ENCODE assay signal across 19 mouse cellular contexts in genomic region chr2:19316056-19316455, GRCm38 (mm10). TPM values are rescaled to one million over a fixed set of nuclear protein-coding genes. Genes with fewer than 3 reads are reported as not detected.
DNase-seq lines count a peak whose midpoint lies in the region; ATAC-seq and TF ChIP-seq lines count a peak whose summit lies in the region.
"Had no signal": no experiment of that assay in that cellular context is flagged by ENCODE, and none has a peak within 500 bp of the region (broad histone marks: within the 10 kb centered on the region; RNA-seq: fewer than 3 reads in every experiment).

No protein-coding gene starts in this region.

- H3K36me3 ChIP-seq in E14TG2a.4 (ENCODE audit: insufficient read depth, low read length) (no peaks in the 10 kb centered on the region), MEL (ENCODE audit: control insufficient read depth in 1 of 2, insufficient read depth in 2 of 2, low read length in 2 of 2) (peaks cover 0 to 11% of the 10 kb centered on the region in 2 experiments; a peak in 2 of 4 replicates)
- H3K36me3 ChIP-seq in hindbrain, embryonic 10.5 days, result no peaks in the 10 kb centered on the region
- H3K36me3 ChIP-seq in lung, postnatal 0 days (ENCODE audit: insufficient read depth, low read length), result no peaks in the 10 kb centered on the region
- H3K36me3 ChIP-seq: embryonic facial prominence, embryonic 10.5 days; forebrain, embryonic 12.5 days; neural tube, embryonic 12.5 days had no signal

- TF ChIP-seq CTCF in E14TG2a.4 (conservative IDR thresholded peaks at IDR 0.05; ENCODE audit: low read length) (no peak), MEL (IDR thresholded peaks at IDR 0.05 in 2 of 3, conservative IDR thresholded peaks at IDR 0.05 in 1 of 3; ENCODE audit: control insufficient read depth in 1 of 3, insufficient read depth in 1 of 3, low read depth in 2 of 3, low read length in 3 of 3, poor library complexity in 1 of 3, severe bottlenecking in 1 of 3) (no peak)
- no peak for TF ChIP-seq CTCF in lung, postnatal 0 days (IDR thresholded peaks at IDR 0.05)

- H3K79me2 ChIP-seq in MEL (ENCODE audit: control insufficient read depth, insufficient read depth, low read length, poor library complexity), result no peaks in the 10 kb centered on the region; the same call in 1 of the 2 replicates

- 42% methylated on average over 11 of the region's 11 CpGs for WGBS in hindbrain, embryonic 10.5 days
- 47% methylated on average over 11 of the region's 11 CpGs for WGBS in lung, postnatal 0 days

- H3K4me2 ChIP-seq in lung, postnatal 0 days (replicated peaks; ENCODE audit: low read depth, low read length), result no peak overlapping the region
- H3K4me2 ChIP-seq: forebrain, embryonic 12.5 days; neural tube, embryonic 12.5 days had no signal

- H3K27ac ChIP-seq in MEL (ENCODE audit: control insufficient read depth, low read depth, low read length), result peak overlapping the region; percentile 78
- no peak overlapping the region for H3K27ac ChIP-seq in hindbrain, embryonic 10.5 days
- H3K27ac ChIP-seq in lung, postnatal 0 days (ENCODE audit: low read length), result no peak overlapping the region
- H3K27ac ChIP-seq: embryonic facial prominence, embryonic 10.5 days; forebrain, embryonic 12.5 days; heart, adult 2 months; neural tube, embryonic 12.5 days had no signal

- peak overlapping the region; percentile 32; the same call in 1 of the 2 replicates for H3K4me3 ChIP-seq in E14TG2a.4 (replicated peaks; ENCODE audit: low read length)
- H3K4me3 ChIP-seq in MEL (ENCODE audit: control insufficient read depth in 1 of 2, insufficient read depth in 1 of 2, low read depth in 2 of 2, low read length in 2 of 2), result peak overlapping the region; percentile 51 to 78
- no peak overlapping the region for H3K4me3 ChIP-seq in hindbrain, embryonic 10.5 days
- H3K4me3 ChIP-seq in lung, postnatal 0 days (ENCODE audit: low read depth, low read length), result no peak overlapping the region
- H3K4me3 ChIP-seq: embryonic facial prominence, embryonic 10.5 days; forebrain, embryonic 12.5 days; heart, adult 2 months; neural tube, embryonic 12.5 days had no signal

- peaks cover 16% of the 10 kb centered on the region for H3K9me3 ChIP-seq in E14TG2a.4 (ENCODE audit: low read length)
- no peaks in the 10 kb centered on the region for H3K9me3 ChIP-seq in MEL (replicated peaks; ENCODE audit: insufficient read depth, low read length)
- H3K9me3 ChIP-seq in hindbrain, embryonic 10.5 days, result peaks cover 18% of the 10 kb centered on the region
- no peaks in the 10 kb centered on the region for H3K9me3 ChIP-seq in lung, postnatal 0 days (ENCODE audit: low read length)

- TF ChIP-seq RAD21 in MEL (IDR thresholded peaks at IDR 0.05; ENCODE audit: low read depth, low read length), result no peak

- H3K27me3 ChIP-seq in E14TG2a.4 (ENCODE audit: insufficient read depth, low read length) (peaks cover 17% of the 10 kb centered on the region), MEL (ENCODE audit: control insufficient read depth in 1 of 2, insufficient read depth in 2 of 2, low read length in 2 of 2) (no peaks in the 10 kb centered on the region)
- no peaks in the 10 kb centered on the region for H3K27me3 ChIP-seq in hindbrain, embryonic 10.5 days (ENCODE audit: insufficient read depth, poor library complexity, severe bottlenecking)
- H3K27me3 ChIP-seq in lung, postnatal 0 days (replicated peaks; ENCODE audit: insufficient read depth, low read length), result no peaks in the 10 kb centered on the region
- H3K27me3 ChIP-seq: forebrain, embryonic 12.5 days; neural tube, embryonic 12.5 days had no signal

- peak overlapping the region; percentile 69 for H3K9ac ChIP-seq in MEL (ENCODE audit: control insufficient read depth, low read depth, low read length, poor library complexity, severe bottlenecking)
- H3K9ac ChIP-seq in lung, postnatal 0 days (replicated peaks; ENCODE audit: low read depth), result no peak overlapping the region
- H3K9ac ChIP-seq: forebrain, embryonic 12.5 days; neural tube, embryonic 12.5 days had no signal

- peak; percentile 67 for ATAC-seq in megakaryocyte, adult 5-6 weeks (ENCODE audit: poor library complexity, severe bottlenecking)
- no peak for ATAC-seq in lung, postnatal 0 days

- TF ChIP-seq EP300 in MEL (IDR thresholded peaks at IDR 0.05; ENCODE audit: low read depth in 1 of 2, low read length in 2 of 2), result peak in 1 of 2 experiments; percentile 39; a peak in 1 of 4 replicates
- no peak for TF ChIP-seq EP300 in lung, postnatal 0 days (IDR thresholded peaks at IDR 0.05)

- peak; percentile 74 for DNase-seq in MEL (ENCODE audit: low read depth, low spot score)
- peak; percentile 64 for DNase-seq in thymus, postnatal 0 days (ENCODE audit: low spot score)
- no peak for DNase-seq in hindbrain, embryonic 10.5 days (ENCODE audit: low spot score)
- no peak for DNase-seq in kidney, postnatal 10 days
- no peak for DNase-seq in lung, postnatal 0 days (ENCODE audit: low spot score)
- DNase-seq in right cerebral cortex, postnatal 36 days (ENCODE audit: low spot score in 2 of 2), result no peak
- DNase-seq: cerebellum, adult 8-10 months; gastrocnemius, postnatal 10 days; heart, adult 2 months; kidney, adult 11 months; kidney, postnatal 14 days; left cerebral cortex, postnatal 4 days; liver; lung, adult 18-20 months had no signal

- H3K4me1 ChIP-seq in E14TG2a.4 (replicated peaks; ENCODE audit: low read depth, low read length) (no peaks in the 10 kb centered on the region), MEL (ENCODE audit: control insufficient read depth in 1 of 2, insufficient read depth in 2 of 2, low read length in 2 of 2) (peaks cover 3 to 11% of the 10 kb centered on the region in 2 experiments; a peak in 3 of 4 replicates)
- no peaks in the 10 kb centered on the region for H3K4me1 ChIP-seq in hindbrain, embryonic 10.5 days (replicated peaks)
- no peaks in the 10 kb centered on the region for H3K4me1 ChIP-seq in lung, postnatal 0 days (ENCODE audit: insufficient read depth, low read depth, low read length)
- H3K4me1 ChIP-seq: forebrain, embryonic 12.5 days; neural tube, embryonic 12.5 days had no signal

- peak in 1 of 2 experiments; percentile 60; a peak in 2 of 4 replicates for TF ChIP-seq POLR2A in MEL (IDR thresholded peaks at IDR 0.05; ENCODE audit: control insufficient read depth in 1 of 2, insufficient read depth in 1 of 2, low read depth in 1 of 2, low read length in 2 of 2, poor library complexity in 1 of 2)

TF ChIP-seq in MEL, 35 proteins besides CTCF, POLR2A, EP300 and RAD21:
- TF ChIP-seq NELFE (IDR thresholded peaks at IDR 0.05; ENCODE audit: low read depth, low read length) (peak; percentile 38; the same call in 1 of the 2 replicates), CHD2 (IDR thresholded peaks at IDR 0.05; ENCODE audit: low read length) (peak; percentile 38; the same call in 1 of the 2 replicates), HCFC1 (IDR thresholded peaks at IDR 0.05; ENCODE audit: low read depth, low read length) (0 out of 2 replicates have a peak, but pooled peaks have one; percentile 21), TBP (IDR thresholded peaks at IDR 0.05; ENCODE audit: low read depth, low read length) (no peak; the same call in 1 of the 2 replicates), ZNF384 (IDR thresholded peaks at IDR 0.05; ENCODE audit: low read depth, low read length) (peak; percentile 48), ELF1 (IDR thresholded peaks at IDR 0.05; ENCODE audit: low read depth, low read length) (0 out of 2 replicates have a peak, but pooled peaks have one; percentile 6), MYB (IDR thresholded peaks at IDR 0.05; ENCODE audit: low read depth, low read length) (0 out of 2 replicates have a peak, but pooled peaks have one; percentile 27), BHLHE40 (IDR thresholded peaks at IDR 0.05; ENCODE audit: borderline replicate concordance, low read depth, low read length) (0 out of 2 replicates have a peak, but pooled peaks have one; percentile 17), SIN3A (IDR thresholded peaks at IDR 0.05; ENCODE audit: low read length) (no peak), ETS1 (IDR thresholded peaks at IDR 0.05; ENCODE audit: low read depth, low read length) (peak; percentile 49; the same call in 1 of the 2 replicates)

RNA-seq across cellular contexts. Expression of gene Msrb2, which starts 55.2 kb away (rescaled TPM):
- total RNA-seq in MEL (2012; rRNA removed), result 14.8 and 14.9 TPM in 2 replicates
- 10 to 100 TPM in 1 of 2 experiments, not detected in 1; 18.2 TPM for polyA plus RNA-seq in MEL (2012; ENCODE audit: insufficient read depth in 1 of 2, insufficient read length in 2 of 2, low read depth in 1 of 2, low replicate concordance in 2 of 2, missing spikeins in 1 of 2)
- 8.8 and 15.1 TPM in 2 replicates for total RNA-seq in megakaryocyte, adult 5-6 weeks (2015)
- total RNA-seq in megakaryocyte, adult 5-6 weeks (2017), result 7.0 and 13.2 TPM in 2 replicates
- 29.6 and 30.5 TPM in 2 replicates for polyA plus RNA-seq in thymus, postnatal 0 days (2015; fragmentation: Nextera tagmentation; extraction: Ambion mirVana)
- polyA plus RNA-seq in hindbrain, embryonic 10.5 days (2016; fragmentation: Nextera tagmentation; extraction: Ambion mirVana), result 13.8 and 16.3 TPM in 2 replicates
- 27.2 and 29.4 TPM in 2 replicates for polyA plus RNA-seq in lung, postnatal 0 days (2015; fragmentation: Nextera tagmentation; extraction: Ambion mirVana)

Comparison
In these comparisons a context has a peak if more than half of its experiments do, and no peak if none do; other contexts are left out.
1. H3K4me3 ChIP-seq: peak in E14TG2a.4 (single experiment) and MEL (2 of 2); none in hindbrain, embryonic 10.5 days (single experiment) and lung, postnatal 0 days (single experiment).
2. DNase-seq: peak in MEL (single experiment) and thymus, postnatal 0 days (single experiment); none in hindbrain, embryonic 10.5 days (single experiment), kidney, postnatal 10 days (single experiment), lung, postnatal 0 days (single experiment) and right cerebral cortex, postnatal 36 days (0 of 2).